Mouse (Mus musculus): ENCODE data around the gene Parp16.

GRCm38 (mm10) chr9:65223927-65224326, 28.8 kb downstream of the Parp16 start:
- TF ChIP-seq CTCF (IDR thresholded peaks at IDR 0.05; ENCODE audit: low read depth, low read length) (no peak), POLR2A (IDR thresholded peaks at IDR 0.05; ENCODE audit: borderline replicate concordance, low read depth, low read length) (no peak)
